Mouse (Mus musculus) testis, adult 2 months (tissue): ENCODE results near the gene Cdk10. TPM values are rescaled to one million over a fixed set of nuclear protein-coding genes. Genes with fewer than 3 reads are reported as not detected.

Experiments used
- H3K27ac ChIP-seq: fragments of 200-500 bp; 2 replicates; pipeline ENCODE4 v1.5.1; 2012; ENCODE audit warnings: low read depth, low read length; ENCODE audit not compliant: control insufficient read depth, insufficient read depth
- H3K27me3 ChIP-seq: fragments of 200-500 bp; 2 replicates; pipeline ENCODE4 v1.6.1; 2012; ENCODE audit warnings: mild to moderate bottlenecking, low read length, moderate library complexity; ENCODE audit not compliant: control insufficient read depth, insufficient read depth
- H3K36me3 ChIP-seq: fragments of 200-500 bp; 2 replicates; pipeline ENCODE4 v1.6.1; 2012; ENCODE audit warnings: mild to moderate bottlenecking, low read length; ENCODE audit not compliant: control insufficient read depth, insufficient read depth
- H3K4me1 ChIP-seq: fragments of 200-500 bp; 2 replicates; pipeline ENCODE4 v1.6.1; 2012; ENCODE audit warnings: low read length; ENCODE audit not compliant: control insufficient read depth, insufficient read depth
- H3K4me3 ChIP-seq: fragments of 200-500 bp; 2 replicates; pipeline ENCODE4 v1.5.1; 2012; ENCODE audit warnings: low read depth, mild to moderate bottlenecking, low read length, moderate library complexity, mixed read lengths; ENCODE audit not compliant: control insufficient read depth
- CTCF ChIP-seq: fragments of 200-500 bp; IDR thresholded peaks from 2 replicates; pipeline ENCODE4 v1.5.1; 2012; ENCODE audit warnings: low read depth, mild to moderate bottlenecking, inconsistent platforms, low read length, moderate library complexity; ENCODE audit not compliant: control insufficient read depth, insufficient read depth, insufficient replicate concordance
- POLR2A ChIP-seq: fragments of 200-500 bp; IDR thresholded peaks from 2 replicates; pipeline ENCODE4 v1.6.1; 2012; ENCODE audit warnings: low read depth, mild to moderate bottlenecking, inconsistent platforms, low read length, moderate library complexity; ENCODE audit not compliant: control insufficient read depth
- polyA plus RNA-seq: library from polyadenylated mRNA; depleted of rRNA; stranded (reverse); fragments of >200 nt; gene quantifications from 2 replicates; pipeline ENCODE4 v1.2.3, GENCODE M21; 2012; rRNA removed

Gene Cdk10
- polyA plus RNA-seq, 1 experiment: 62.0 TPM

DNA sequence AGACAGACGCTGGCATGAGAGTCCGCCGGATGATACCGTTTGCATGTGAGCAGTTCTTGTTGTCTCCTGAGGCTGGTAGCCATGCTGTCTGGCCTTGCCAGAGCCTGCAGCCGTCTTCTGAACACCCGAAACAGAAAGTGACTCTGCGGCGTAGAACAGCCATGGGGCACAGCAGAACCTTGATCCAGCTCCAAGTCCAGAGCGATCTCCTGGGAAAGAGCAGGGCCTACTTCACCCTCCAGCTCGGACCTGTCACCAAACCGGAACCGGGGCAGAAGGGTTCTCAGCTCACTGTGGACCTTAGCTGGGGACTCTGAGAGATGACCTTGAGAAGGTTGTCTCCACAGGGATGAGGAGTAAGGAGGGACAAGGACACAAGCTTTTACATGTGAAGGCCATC is 50.5 kb downstream of the Cdk10 start:
- Histone ChIP-seq H3K27me3 (no peaks in the 10 kb centered on the region), H3K4me3 (no peak overlapping the region), H3K4me1 (no peaks in the 10 kb centered on the region), H3K36me3 (peaks cover 1% of the 10 kb centered on the region), H3K27ac (no peak overlapping the region)
- TF ChIP-seq CTCF: no peak
- no peak for TF ChIP-seq POLR2A

GRCm38 (mm10) chr8:123278445-123278844 is 53.8 kb downstream of the Cdk10 start:
- no peak overlapping the region for H3K27ac ChIP-seq
- peaks cover 2% of the 10 kb centered on the region for H3K36me3 ChIP-seq
- H3K4me1 ChIP-seq: no peaks in the 10 kb centered on the region
- TF ChIP-seq POLR2A (no peak), CTCF (no peak)
- no peaks in the 10 kb centered on the region for H3K27me3 ChIP-seq
- H3K4me3 ChIP-seq: no peak overlapping the region

GRCm38 (mm10) chr8:123279828-123280227 is 55.2 kb downstream of the Cdk10 start:
- TF ChIP-seq CTCF: no peak
- TF ChIP-seq POLR2A: no peak
- H3K27me3 ChIP-seq: no peaks in the 10 kb centered on the region
- no peaks in the 10 kb centered on the region for H3K4me1 ChIP-seq
- H3K27ac ChIP-seq: no peak overlapping the region
- peaks cover 1% of the 10 kb centered on the region for H3K36me3 ChIP-seq
- no peak overlapping the region for H3K4me3 ChIP-seq

DNA sequence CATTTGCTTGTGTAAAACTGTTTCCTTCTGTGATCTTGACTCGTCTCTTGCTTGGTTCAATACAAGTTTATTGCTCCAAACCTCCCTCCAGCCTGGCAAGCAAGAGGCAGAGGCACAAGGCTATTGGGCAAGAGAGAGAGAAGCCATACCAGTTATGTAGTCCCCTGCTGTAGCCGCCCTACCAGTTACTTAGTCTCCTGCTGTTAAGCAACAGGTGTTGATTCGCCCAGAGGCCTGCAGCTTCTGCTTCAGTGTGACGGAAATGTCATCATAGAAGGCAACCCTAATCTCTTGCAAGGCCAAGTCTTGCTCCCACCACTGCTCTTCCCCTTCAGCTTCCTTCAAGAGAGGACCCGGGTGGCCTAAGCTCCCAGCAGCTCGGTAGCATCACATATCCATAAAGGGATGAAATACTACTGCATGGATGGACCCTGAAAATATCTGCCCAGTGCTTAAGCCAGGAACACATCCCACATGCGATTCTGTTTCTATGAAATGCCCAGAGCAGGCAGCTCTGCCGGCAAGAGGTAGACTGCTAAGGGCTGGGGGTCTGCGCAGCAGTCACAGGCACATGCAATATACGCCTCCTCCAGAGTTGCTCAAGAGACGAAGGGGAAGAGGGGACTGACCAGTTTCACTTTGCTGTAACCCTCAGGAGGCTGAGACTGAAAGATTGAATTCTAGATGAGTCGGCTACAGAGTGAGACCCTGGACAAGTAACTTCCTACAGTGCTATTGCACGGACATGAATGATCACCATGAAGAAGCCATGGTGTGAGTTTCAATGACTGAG is 55.9 kb downstream of the Cdk10 start:
- TF ChIP-seq POLR2A (no peak), CTCF (no peak)
- no peaks in the 10 kb centered on the region for H3K4me1 ChIP-seq
- no peak overlapping the region for H3K27ac ChIP-seq
- no peaks in the 10 kb centered on the region for H3K27me3 ChIP-seq
- H3K4me3 ChIP-seq: no peak overlapping the region
- H3K36me3 ChIP-seq: peaks cover 1% of the 10 kb centered on the region

Other genes with a start within 250 kb of the Cdk10 start
- 37.6 and 41.9 TPM in 2 replicates for gene Ankrd11, start 182.6 kb upstream of the Cdk10 start, polyA plus RNA-seq
- gene Spg7, start 161.9 kb upstream of the Cdk10 start, polyA plus RNA-seq: 101 and 124 TPM in 2 replicates
- gene Rpl13, start 122.5 kb upstream of the Cdk10 start, polyA plus RNA-seq: 834 and 1,155 TPM in 2 replicates
- 1.1 and 1.3 TPM in 2 replicates for gene Cpne7, start 107.5 kb upstream of the Cdk10 start, polyA plus RNA-seq
- gene Sult5a1, start 66.5 kb upstream of the Cdk10 start, polyA plus RNA-seq: 3.8 and 5.2 TPM in 2 replicates
- gene Dpep1, start 38.6 kb upstream of the Cdk10 start, polyA plus RNA-seq: 9.6 and 10.5 TPM in 2 replicates
- 98.1 and 98.4 TPM in 2 replicates for gene Chmp1a, start 12.1 kb upstream of the Cdk10 start, polyA plus RNA-seq
- 921 and 929 TPM in 2 replicates for gene Spata33, start 12.0 kb upstream of the Cdk10 start, polyA plus RNA-seq
- 34.4 and 35.0 TPM in 2 replicates for gene Spata2l, start 11.4 kb downstream of the Cdk10 start, polyA plus RNA-seq
- gene Zfp276, start 29.4 kb downstream of the Cdk10 start, polyA plus RNA-seq: 7.9 and 8.3 TPM in 2 replicates
- 30.0 and 34.2 TPM in 2 replicates for gene Vps9d1, start 29.5 kb downstream of the Cdk10 start, polyA plus RNA-seq
- gene Fanca, start 93.7 kb downstream of the Cdk10 start, polyA plus RNA-seq: 37.3 and 48.1 TPM in 2 replicates
- 26.0 and 27.4 TPM in 2 replicates for gene Spire2, start 107.9 kb downstream of the Cdk10 start, polyA plus RNA-seq
- 39.4 and 41.8 TPM in 2 replicates for gene Tcf25, start 148.9 kb downstream of the Cdk10 start, polyA plus RNA-seq
- gene Mc1r, start 182.3 kb downstream of the Cdk10 start, polyA plus RNA-seq: 0.02 and 0.15 TPM in 2 replicates
- gene Tubb3, start 186.6 kb downstream of the Cdk10 start, polyA plus RNA-seq: 43.5 and 48.7 TPM in 2 replicates
- 3.5 and 3.7 TPM in 2 replicates for gene Def8, start 198.7 kb downstream of the Cdk10 start, polyA plus RNA-seq